Mouse (Mus musculus) heart, adult 2 months (tissue): Measurements from ENCODE around the gene Trmt1. TPM values are rescaled to one million over a fixed set of nuclear protein-coding genes. Genes with fewer than 3 reads are reported as not detected.
A peak's percentile ranks its signal among the peaks of the same experiment; 100 is the strongest.

ENCODE experiments used
- DNase-seq, 2 experiments: peaks; one replicate each; pipeline ENCODE4 v3.0.0; 2021
- H3K27ac ChIP-seq: fragments of 200-600 bp; 2 replicates; pipeline ENCODE4 v1.8.1; 2022
- H3K27me3 ChIP-seq: fragments of 200-500 bp; 2 replicates; pipeline ENCODE4 v1.6.1; 2012; ENCODE audit warnings: mild to moderate bottlenecking, low read length, inconsistent platforms, mixed read lengths; ENCODE audit not compliant: control insufficient read depth, insufficient read depth
- H3K36me3 ChIP-seq: fragments of 200-500 bp; 2 replicates; pipeline ENCODE4 v1.6.1; 2012; ENCODE audit warnings: low read length, inconsistent platforms; ENCODE audit not compliant: control insufficient read depth, insufficient read depth
- H3K4me1 ChIP-seq: fragments of 200-500 bp; 2 replicates; pipeline ENCODE4 v1.6.1; 2011; ENCODE audit warnings: low read length; ENCODE audit not compliant: control insufficient read depth, insufficient read depth
- H3K4me3 ChIP-seq: fragments of 200-600 bp; 2 replicates; pipeline ENCODE4 v1.8.1; 2022
- H3K79me2 ChIP-seq: fragments of 200-500 bp; replicated peaks from 2 replicates; pipeline ENCODE4 v1.6.1; 2012; ENCODE audit warnings: mild to moderate bottlenecking, inconsistent platforms, low read length, moderate library complexity, mixed read lengths; ENCODE audit not compliant: control insufficient read depth, insufficient read depth
- H3K9ac ChIP-seq: fragments of 200-500 bp; 2 replicates; pipeline ENCODE4 v1.6.1; 2012; ENCODE audit warnings: low read depth, mild to moderate bottlenecking, control low read depth, inconsistent platforms, low read length, mixed read lengths
- CTCF ChIP-seq: fragments of 200-600 bp; IDR thresholded peaks from 2 replicates; pipeline ENCODE4 v1.8.1; 2022; ENCODE audit warnings: antibody characterized with exemption, mild to moderate bottlenecking, moderate library complexity
- EP300 ChIP-seq: fragments of 200-500 bp; IDR thresholded peaks from 2 replicates; pipeline ENCODE4 v1.6.1; 2011; ENCODE audit warnings: low read depth, low read length, control low read depth; ENCODE audit not compliant: insufficient read depth
- POLR2A ChIP-seq: fragments of 200-500 bp; IDR thresholded peaks from 2 replicates; pipeline ENCODE4 v1.6.1; 2011; ENCODE audit warnings: mild to moderate bottlenecking, low read depth, low read length, control low read depth; ENCODE audit not compliant: insufficient read depth
- WGBS: fragments of 180-500 bp; shearing (Covaris S2); methylation state at CpG from one replicate; pipeline ENCODE4 v1.1.7; 2018; 5-methylcytosine and 5-hydroxymethylcytosine counted together
- intact Hi-C: fragments of 180-260 bp; cut with DNase I; formaldehyde crosslinking; loops from one replicate; pipeline ENCODE4 v1.15.1; 2025
- polyA plus RNA-seq: library from polyadenylated mRNA; depleted of rRNA; stranded (reverse); fragments of >200 nt; gene quantifications from 2 replicates; pipeline ENCODE4 v1.2.3, GENCODE M21; 2012
- total RNA-seq, 2 experiments: library from RNA; stranded (reverse); gene quantifications; 2 replicates each; pipeline ENCODE4 v1.2.3; 2021

Trmt1 gene
- total and polyA plus RNA-seq, 3 experiments = 32.0 to 50.8 (median 37.4) TPM

- Histone ChIP-seq H3K27me3 (no peaks in the 10 kb centered on the region), H3K27ac (no peak overlapping the region), H3K4me3 (no peak overlapping the region), H3K4me1 (peaks cover 4% of the 10 kb centered on the region), H3K9ac (no peak overlapping the region), H3K79me2 (no peaks in the 10 kb centered on the region; the same call in 1 of the 2 replicates), H3K36me3 (no peaks in the 10 kb centered on the region; the same call in 1 of the 2 replicates)
- 85% methylated on average over 4 of the region's 4 CpGs for WGBS
- DNase-seq = no peak
- intact Hi-C loops = no loop called here
- TF ChIP-seq CTCF (no peak), POLR2A (no peak)
Observed at GRCm38 (mm10) chr8:84693332-84693731, 7.2 kb downstream of the Trmt1 start.

GRCm38 (mm10) chr8:84695140-84695539 is 9.0 kb downstream of the Trmt1 start:
- no peaks in the 10 kb centered on the region for H3K36me3 ChIP-seq
- WGBS = 94% methylated on average over 6 of the region's 6 CpGs
- no peak overlapping the region for H3K4me3 ChIP-seq
- no peak for DNase-seq
- no peak overlapping the region for H3K9ac ChIP-seq
- H3K27ac ChIP-seq = no peak overlapping the region
- H3K79me2 ChIP-seq = no peaks in the 10 kb centered on the region; the same call in 1 of the 2 replicates
- intact Hi-C loops = no loop called here
- H3K4me1 ChIP-seq = peaks cover 11% of the 10 kb centered on the region
- TF ChIP-seq POLR2A = no peak
- TF ChIP-seq EP300 = no peak
- TF ChIP-seq CTCF = no peak
- H3K27me3 ChIP-seq = no peaks in the 10 kb centered on the region

- Histone ChIP-seq H3K4me1 (peaks cover 14% of the 10 kb centered on the region), H3K27me3 (no peaks in the 10 kb centered on the region), H3K27ac (no peak overlapping the region), H3K9ac (no peak overlapping the region), H3K79me2 (no peaks in the 10 kb centered on the region; the same call in 1 of the 2 replicates), H3K36me3 (no peaks in the 10 kb centered on the region), H3K4me3 (no peak overlapping the region)
- no peak for DNase-seq
- intact Hi-C loops = no loop called here
- TF ChIP-seq CTCF = peak; percentile 73
- TF ChIP-seq POLR2A = no peak
- WGBS = 88% methylated on average over 14 of the region's 14 CpGs
Observed at GRCm38 (mm10) chr8:84697166-84698130, 11.3 kb downstream of the Trmt1 start.

- Histone ChIP-seq H3K79me2 (no peaks in the 10 kb centered on the region), H3K9ac (no peak overlapping the region), H3K27ac (peak overlapping the region; percentile 90), H3K36me3 (no peaks in the 10 kb centered on the region), H3K27me3 (no peaks in the 10 kb centered on the region), H3K4me1 (peaks cover 14% of the 10 kb centered on the region), H3K4me3 (no peak overlapping the region)
- TF ChIP-seq EP300 (no peak), POLR2A (no peak), CTCF (no peak)
- DNase-seq = no peak
- intact Hi-C loops = no loop called here
- WGBS = 83% methylated on average over 5 of the region's 5 CpGs
Observed at GRCm38 (mm10) chr8:84698288-84698687, 12.2 kb downstream of the Trmt1 start.

GRCm38 (mm10) chr8:84698929-84699401 is 12.9 kb downstream of the Trmt1 start:
- 31% methylated on average over 9 of the region's 9 CpGs for WGBS
- H3K27me3 ChIP-seq = no peaks in the 10 kb centered on the region
- intact Hi-C loops = no loop called here
- peak overlapping the region; percentile 90 for H3K27ac ChIP-seq
- H3K36me3 ChIP-seq = no peaks in the 10 kb centered on the region
- H3K79me2 ChIP-seq = no peaks in the 10 kb centered on the region
- peak overlapping the region; percentile 54 for H3K9ac ChIP-seq
- TF ChIP-seq EP300 (0 out of 2 replicates have a peak, but pooled peaks have one; percentile 43), POLR2A (no peak), CTCF (no peak)
- H3K4me1 ChIP-seq = peaks cover 18% of the 10 kb centered on the region
- peak; percentile 84 to 87 for DNase-seq
- peak overlapping the region; percentile 29; the same call in 1 of the 2 replicates for H3K4me3 ChIP-seq

GRCm38 (mm10) chr8:84699861-84700322 is 13.8 kb downstream of the Trmt1 start:
- H3K36me3 ChIP-seq = no peaks in the 10 kb centered on the region
- intact Hi-C loops = loop anchor here (2.0 kb wide), 1 partner anchor 39 kb away; no protein-coding TSS in a partner anchor
- DNase-seq = peak; percentile 77 to 89
- H3K27ac ChIP-seq = peak overlapping the region; percentile 90
- WGBS = 36% methylated on average over 7 of the region's 7 CpGs
- no peak overlapping the region; the same call in 1 of the 2 replicates for H3K9ac ChIP-seq
- H3K27me3 ChIP-seq = no peaks in the 10 kb centered on the region
- peaks cover 19% of the 10 kb centered on the region for H3K4me1 ChIP-seq
- TF ChIP-seq POLR2A (peak; percentile 89), EP300 (peak; percentile 99), CTCF (peak; percentile 94)
- H3K4me3 ChIP-seq = no peak overlapping the region
- no peaks in the 10 kb centered on the region for H3K79me2 ChIP-seq
